Mouse (Mus musculus): Measurements from ENCODE around the gene Ccdc92b. TPM values are rescaled to one million over a fixed set of nuclear protein-coding genes. Genes with fewer than 3 reads are reported as not detected.
A peak's percentile ranks its signal among the peaks of the same experiment; 100 is the strongest.
"Not testable (repeated sequence)": the region's sequence is repeated elsewhere in the genome, so short reads cannot be mapped to it uniquely, and the experiment has no call there.

Gene Ccdc92b
- polyA plus RNA-seq (2015; fragmentation: Nextera tagmentation; extraction: Ambion mirVana): 0.29 and 0.53 TPM in 2 replicates

DNA sequence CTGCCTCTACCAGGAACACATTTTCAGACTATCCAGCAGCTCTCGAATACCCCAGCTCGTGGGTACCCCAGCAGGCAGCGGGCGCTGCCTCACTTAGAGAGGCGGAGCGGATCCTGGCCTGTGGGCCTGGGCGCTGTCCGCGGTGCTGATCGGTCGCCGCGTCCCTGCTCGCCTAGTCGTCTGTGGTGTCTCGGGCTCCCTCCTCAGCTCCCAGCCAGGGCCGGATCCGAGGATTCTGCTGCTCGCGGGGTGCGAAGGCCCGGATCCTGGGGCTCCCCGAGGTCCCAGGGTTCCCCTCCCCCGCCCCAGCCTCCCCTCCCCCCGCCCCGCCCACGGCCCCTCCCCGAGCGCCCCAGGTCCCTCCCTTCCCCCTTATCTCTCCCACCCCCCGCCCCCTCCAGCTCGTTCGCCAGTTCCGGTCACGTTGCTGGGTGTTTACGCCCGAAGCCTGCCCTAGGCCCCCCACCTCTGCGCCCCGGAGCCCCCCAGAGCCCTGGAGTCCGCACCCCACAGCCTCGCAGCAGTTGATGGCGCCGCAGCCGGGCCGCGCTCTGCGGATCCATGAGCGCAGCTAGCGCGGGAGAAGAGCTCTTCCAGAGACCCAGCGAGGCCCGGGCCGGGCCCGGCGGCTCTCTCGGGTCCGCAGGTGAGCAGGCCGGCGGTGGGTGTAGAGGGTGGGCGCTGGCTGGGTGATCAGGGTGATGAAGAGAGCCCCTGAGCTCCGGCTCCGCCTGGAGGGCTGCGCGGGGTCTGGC is at the start of gene Ccdc92b:
Ccdc92b (plus strand) TSS at position 405 of the 755 bp plus-strand sequence.
- no peaks in the 10 kb centered on the region for H3K36me3 ChIP-seq (ENCODE audit: control insufficient read depth, insufficient read depth, low read length)
- peak within 1 kb of the TSS; percentile 33 for H3K4me3 ChIP-seq (ENCODE audit: low read length)

DNA sequence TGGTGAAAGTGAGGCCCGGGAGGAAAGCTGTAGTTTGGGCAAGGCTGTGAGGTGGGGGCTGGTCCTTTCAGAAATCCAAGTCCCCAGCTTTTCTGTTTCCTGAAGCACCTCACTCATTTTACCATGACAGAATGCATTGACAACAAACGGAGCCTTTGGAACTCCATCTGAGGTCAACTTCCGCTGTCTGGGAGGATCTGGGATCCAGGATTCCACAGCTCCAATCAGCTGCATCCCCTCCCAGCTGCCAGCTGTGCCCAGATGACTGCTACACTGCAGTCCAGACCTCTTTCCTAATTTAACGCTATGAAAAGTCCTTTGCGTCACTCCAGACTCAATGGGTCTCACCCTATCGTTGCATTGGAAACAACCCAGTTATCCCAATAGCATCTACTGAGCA is 49.7 kb upstream of the Ccdc92b start:
- Histone ChIP-seq H3K9me3 (ENCODE audit: control insufficient read depth, low read length) (no peaks in the 10 kb centered on the region), H3K27me3 (replicated peaks; ENCODE audit: control insufficient read depth, insufficient read depth, low read length) (no peaks in the 10 kb centered on the region), H3K9ac (ENCODE audit: low read depth, low read length) (no peak overlapping the region), H3K36me3 (ENCODE audit: control insufficient read depth, insufficient read depth, low read length) (no peaks in the 10 kb centered on the region), H3K4me1 (ENCODE audit: control insufficient read depth, insufficient read depth, low read length) (peaks cover 6% of the 10 kb centered on the region), H3K27ac (ENCODE audit: low read length) (no peak overlapping the region), H3K4me2 (ENCODE audit: low read depth, low read length) (no peak overlapping the region), H3K4me3 (ENCODE audit: low read length) (no peak overlapping the region)
- no peak for ATAC-seq
- WGBS: 76% methylated on average over 6 of the region's 6 CpGs

More for the DNA sequence above, at the start of gene Ccdc92b:
- Histone ChIP-seq H3K9ac (ENCODE audit: low read depth, low read length) (no peak within 1 kb of the TSS), H3K4me2 (ENCODE audit: low read depth, low read length) (peak within 1 kb of the TSS; percentile 58), H3K4me1 (ENCODE audit: control insufficient read depth, insufficient read depth, low read length) (peaks cover 13% of the 10 kb centered on the region; the same call in 1 of the 2 replicates), H3K9me3 (ENCODE audit: control insufficient read depth, low read length) (no peaks in the 10 kb centered on the region), H3K27ac (ENCODE audit: low read length) (no peak within 1 kb of the TSS), H3K27me3 (replicated peaks; ENCODE audit: control insufficient read depth, insufficient read depth, low read length) (peaks cover 18% of the 10 kb centered on the region)
- ATAC-seq: peak; percentile 82
- 1% methylated on average over 55 of the region's 63 CpGs for WGBS

DNA sequence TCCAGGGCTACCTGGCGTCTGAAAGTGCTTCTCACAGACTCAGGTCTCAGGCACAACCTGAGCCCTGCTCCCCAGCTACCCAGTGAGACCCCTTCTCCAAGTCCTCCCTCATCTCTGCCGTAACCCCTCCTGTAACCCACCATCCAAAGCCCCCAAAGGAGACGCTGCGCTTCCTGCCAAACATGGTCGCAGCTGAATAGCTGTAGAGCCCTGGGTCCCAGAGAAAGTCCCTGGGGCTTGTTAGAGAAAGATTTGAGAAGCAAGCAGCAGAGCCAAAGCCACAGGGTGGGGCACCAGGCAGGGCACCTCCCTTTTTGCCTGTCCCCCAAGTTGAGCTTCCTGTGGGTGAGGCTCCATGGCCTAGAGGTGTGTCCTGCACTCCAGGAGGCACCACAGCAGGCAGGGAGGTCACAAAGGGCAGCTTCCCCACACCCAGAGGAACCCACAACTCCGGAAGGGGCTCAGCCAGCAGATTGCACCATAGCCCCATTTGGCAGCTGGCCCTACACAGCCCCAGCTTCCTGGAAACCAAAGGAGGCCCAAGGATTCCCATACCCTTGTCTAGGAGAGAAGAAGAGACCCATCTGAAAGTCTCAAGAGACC is 46.8 kb upstream of the Ccdc92b start:
- H3K9ac ChIP-seq (ENCODE audit: low read depth, low read length): no peak overlapping the region
- WGBS: 75% methylated on average over 6 of the region's 6 CpGs
- H3K4me3 ChIP-seq (ENCODE audit: low read length): no peak overlapping the region
- H3K36me3 ChIP-seq (ENCODE audit: control insufficient read depth, insufficient read depth, low read length): no peaks in the 10 kb centered on the region
- H3K4me2 ChIP-seq (ENCODE audit: low read depth, low read length): no peak overlapping the region
- H3K27me3 ChIP-seq (replicated peaks; ENCODE audit: control insufficient read depth, insufficient read depth, low read length): no peaks in the 10 kb centered on the region
- no peaks in the 10 kb centered on the region for H3K9me3 ChIP-seq (ENCODE audit: control insufficient read depth, low read length)
- H3K27ac ChIP-seq (ENCODE audit: low read length): no peak overlapping the region
- H3K4me1 ChIP-seq (ENCODE audit: control insufficient read depth, insufficient read depth, low read length): peaks cover 6% of the 10 kb centered on the region
- peak; percentile 80 for ATAC-seq

DNA sequence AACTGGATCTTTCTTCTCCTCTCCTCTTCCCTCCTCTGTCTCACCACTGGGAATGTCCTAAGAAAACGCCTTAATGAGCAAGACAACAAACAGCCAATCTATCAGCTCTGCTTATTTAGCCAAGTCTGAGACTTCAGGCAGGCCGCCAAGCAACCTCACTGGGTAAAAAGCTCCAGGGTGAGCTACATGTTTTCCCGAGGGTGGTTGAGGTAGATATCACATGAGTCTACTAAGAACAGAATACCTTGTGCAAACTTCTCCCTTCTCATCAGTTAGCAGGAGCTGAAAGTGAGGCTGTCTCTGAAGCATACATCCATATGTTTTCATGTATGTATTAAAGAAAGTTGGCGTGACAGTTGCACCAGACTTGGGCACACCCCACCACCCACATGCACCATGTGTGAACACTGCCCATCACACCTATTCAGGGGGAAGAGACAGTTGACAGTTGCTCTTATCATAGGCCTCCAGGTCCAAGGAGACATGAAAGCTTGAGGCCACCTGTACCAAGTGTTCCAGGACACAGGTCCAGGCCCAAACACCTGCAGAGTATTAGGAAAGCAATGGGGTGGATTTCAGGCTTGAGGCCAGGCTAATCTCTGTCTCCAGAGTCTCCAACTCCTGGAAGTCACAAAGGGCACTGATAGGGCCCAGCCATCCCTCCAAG is 44.5 kb upstream of the Ccdc92b start:
- peaks cover 6% of the 10 kb centered on the region for H3K4me1 ChIP-seq (ENCODE audit: control insufficient read depth, insufficient read depth, low read length)
- ATAC-seq: no peak

DNA sequence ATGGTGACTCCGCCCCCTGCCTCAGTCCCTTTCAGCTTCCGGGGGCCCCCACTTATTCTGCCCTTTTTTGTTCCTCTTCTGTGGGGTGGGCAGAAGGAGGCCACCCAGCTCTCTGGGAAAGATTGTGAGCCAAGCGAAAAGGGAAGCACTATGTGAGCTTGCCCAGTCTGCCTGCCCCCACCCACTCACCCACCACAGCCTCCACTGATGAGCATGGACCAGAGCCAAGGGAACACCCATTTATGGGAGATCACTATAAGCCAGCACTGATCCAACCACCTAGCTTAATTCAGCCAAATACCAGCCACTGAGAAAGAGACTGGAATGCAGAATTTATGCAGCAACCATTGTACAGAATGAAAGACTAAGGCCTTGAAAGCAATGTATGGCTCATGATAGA is 43.5 kb upstream of the Ccdc92b start:
- H3K9me3 ChIP-seq (ENCODE audit: control insufficient read depth, low read length): no peaks in the 10 kb centered on the region
- H3K4me3 ChIP-seq (ENCODE audit: low read length): no peak overlapping the region
- H3K36me3 ChIP-seq (ENCODE audit: control insufficient read depth, insufficient read depth, low read length): no peaks in the 10 kb centered on the region
- ATAC-seq: no peak
- WGBS: 84% methylated on average over 3 of the region's 3 CpGs
- no peak overlapping the region for H3K9ac ChIP-seq (ENCODE audit: low read depth, low read length)
- H3K27me3 ChIP-seq (replicated peaks; ENCODE audit: control insufficient read depth, insufficient read depth, low read length): no peaks in the 10 kb centered on the region
- no peak overlapping the region for H3K4me2 ChIP-seq (ENCODE audit: low read depth, low read length)
- peaks cover 6% of the 10 kb centered on the region for H3K4me1 ChIP-seq (ENCODE audit: control insufficient read depth, insufficient read depth, low read length)
- H3K27ac ChIP-seq (ENCODE audit: low read length): no peak overlapping the region

More for the DNA sequence above, 44.5 kb upstream of the Ccdc92b start:
- no peak overlapping the region for H3K9ac ChIP-seq (ENCODE audit: low read depth, low read length)
- WGBS: 67% methylated on average over 4 of the region's 4 CpGs
- H3K27ac ChIP-seq (ENCODE audit: low read length): no peak overlapping the region
- H3K36me3 ChIP-seq (ENCODE audit: control insufficient read depth, insufficient read depth, low read length): no peaks in the 10 kb centered on the region
- H3K4me2 ChIP-seq (ENCODE audit: low read depth, low read length): no peak overlapping the region
- H3K4me3 ChIP-seq (ENCODE audit: low read length): no peak overlapping the region
- H3K9me3 ChIP-seq (ENCODE audit: control insufficient read depth, low read length): no peaks in the 10 kb centered on the region
- H3K27me3 ChIP-seq (replicated peaks; ENCODE audit: control insufficient read depth, insufficient read depth, low read length): no peaks in the 10 kb centered on the region

DNA sequence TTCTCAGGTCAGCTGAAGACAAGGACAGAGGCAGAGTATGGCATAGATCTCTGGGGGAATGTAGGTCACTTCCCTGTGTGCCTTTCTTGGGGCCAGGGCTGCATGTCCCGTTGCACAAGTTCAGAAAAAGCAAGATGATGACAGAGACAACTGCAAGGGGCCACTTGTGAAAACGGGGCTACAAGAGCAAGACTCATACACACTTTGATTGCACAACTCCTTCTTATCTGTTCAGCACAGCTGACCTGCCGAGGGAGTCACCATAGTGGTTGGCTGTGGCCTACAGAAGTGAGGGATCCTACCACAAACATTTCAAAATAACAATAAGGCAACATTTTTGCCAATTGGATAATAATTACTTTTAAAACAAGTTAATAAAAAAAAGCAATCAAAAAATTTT is 42.3 kb upstream of the Ccdc92b start:
- Histone ChIP-seq H3K27me3 (replicated peaks; ENCODE audit: control insufficient read depth, insufficient read depth, low read length) (no peaks in the 10 kb centered on the region), H3K4me3 (ENCODE audit: low read length) (no peak overlapping the region), H3K36me3 (ENCODE audit: control insufficient read depth, insufficient read depth, low read length) (no peaks in the 10 kb centered on the region), H3K4me2 (ENCODE audit: low read depth, low read length) (no peak overlapping the region), H3K9me3 (ENCODE audit: control insufficient read depth, low read length) (no peaks in the 10 kb centered on the region), H3K27ac (ENCODE audit: low read length) (no peak overlapping the region), H3K9ac (ENCODE audit: low read depth, low read length) (no peak overlapping the region), H3K4me1 (ENCODE audit: control insufficient read depth, insufficient read depth, low read length) (peaks cover 6% of the 10 kb centered on the region)
- WGBS: 49% methylated on average over 3 of the region's 3 CpGs
- peak; percentile 83 for ATAC-seq

DNA sequence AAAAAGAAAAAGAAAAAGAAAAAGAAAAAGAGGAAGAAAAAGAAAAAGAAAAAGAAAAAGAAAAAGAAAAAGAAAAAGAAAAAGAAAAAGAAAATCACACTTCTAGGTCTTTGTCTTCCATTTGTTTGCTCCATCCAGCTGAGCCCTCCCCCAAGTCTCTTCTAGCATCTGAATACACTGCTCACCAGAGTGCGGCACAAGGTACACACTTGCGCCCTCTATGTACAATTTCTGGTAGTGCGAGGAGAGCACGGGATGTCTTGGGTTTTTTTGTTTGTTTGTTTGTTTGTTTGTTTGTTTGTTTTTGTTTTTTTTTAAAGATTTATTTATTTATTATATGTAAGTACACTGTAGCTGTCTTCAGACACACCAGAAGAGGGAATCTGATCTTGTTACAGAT is 38.1 kb upstream of the Ccdc92b start:
- H3K4me3 ChIP-seq (ENCODE audit: low read length); H3K9me3 ChIP-seq (ENCODE audit: control insufficient read depth, low read length); H3K9ac ChIP-seq (ENCODE audit: low read depth, low read length); H3K36me3 ChIP-seq (ENCODE audit: control insufficient read depth, insufficient read depth, low read length); H3K27me3 ChIP-seq (replicated peaks; ENCODE audit: control insufficient read depth, insufficient read depth, low read length); H3K27ac ChIP-seq (ENCODE audit: low read length); H3K4me2 ChIP-seq (ENCODE audit: low read depth, low read length); ATAC-seq; H3K4me1 ChIP-seq (ENCODE audit: control insufficient read depth, insufficient read depth, low read length): not testable (repeated sequence)
- WGBS: 55% methylated on average over 4 of the region's 4 CpGs

DNA sequence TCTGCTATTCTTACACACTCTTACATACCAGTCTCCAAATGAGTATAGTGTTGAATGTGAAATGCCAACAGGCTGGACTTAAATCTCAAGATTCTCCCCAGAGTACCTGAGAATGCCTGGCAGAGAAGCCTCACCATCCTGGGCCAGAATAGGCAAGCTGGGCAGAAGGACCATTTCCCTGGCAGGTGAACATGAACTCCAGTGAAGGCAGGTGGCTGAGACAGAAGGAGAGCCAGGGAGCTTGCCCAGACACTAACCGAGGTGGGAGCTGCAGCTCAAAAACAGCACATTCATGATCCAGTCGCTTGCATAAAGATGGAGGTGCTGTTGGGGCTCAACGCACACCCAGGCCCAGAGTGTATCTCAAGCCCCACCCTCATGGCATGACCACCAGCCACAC is 36.9 kb upstream of the Ccdc92b start:
- no peaks in the 10 kb centered on the region for H3K4me1 ChIP-seq (ENCODE audit: control insufficient read depth, insufficient read depth, low read length)
- WGBS: 84% methylated on average over 3 of the region's 3 CpGs
- no peak overlapping the region for H3K27ac ChIP-seq (ENCODE audit: low read length)
- H3K9ac ChIP-seq (ENCODE audit: low read depth, low read length): no peak overlapping the region
- no peak overlapping the region for H3K4me3 ChIP-seq (ENCODE audit: low read length)
- H3K27me3 ChIP-seq (replicated peaks; ENCODE audit: control insufficient read depth, insufficient read depth, low read length): no peaks in the 10 kb centered on the region
- H3K4me2 ChIP-seq (ENCODE audit: low read depth, low read length): no peak overlapping the region
- ATAC-seq: no peak
- no peaks in the 10 kb centered on the region for H3K36me3 ChIP-seq (ENCODE audit: control insufficient read depth, insufficient read depth, low read length)
- H3K9me3 ChIP-seq (ENCODE audit: control insufficient read depth, low read length): no peaks in the 10 kb centered on the region

DNA sequence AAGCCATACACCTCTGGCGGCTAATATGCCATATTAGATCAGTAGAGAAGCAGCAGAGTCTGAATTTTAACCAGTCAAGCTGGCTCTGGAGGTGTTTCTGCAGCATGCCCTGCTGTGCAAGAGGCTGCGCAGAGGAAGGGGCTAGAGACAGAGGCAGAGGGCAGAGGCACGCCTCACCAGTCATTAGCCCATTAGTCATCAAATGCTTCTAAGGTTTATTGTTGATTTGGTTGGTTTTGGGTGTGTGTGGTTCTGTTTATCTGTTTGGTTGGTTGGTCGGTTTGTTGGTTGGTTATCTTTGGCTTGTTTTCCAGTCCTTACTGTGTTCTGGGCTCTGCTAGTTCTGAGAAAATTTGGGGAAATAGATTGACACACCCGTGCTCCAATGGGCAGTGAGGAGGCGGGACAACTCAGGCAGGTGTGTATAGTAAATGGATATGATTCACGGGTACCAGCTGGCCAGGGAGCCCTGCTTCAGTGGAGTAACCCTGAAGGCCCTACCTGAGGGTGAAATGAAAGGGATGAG is 35.5 kb upstream of the Ccdc92b start:
- no peak for ATAC-seq
- Histone ChIP-seq H3K4me3 (ENCODE audit: low read length) (no peak overlapping the region), H3K27ac (ENCODE audit: low read length) (no peak overlapping the region), H3K9me3 (ENCODE audit: control insufficient read depth, low read length) (no peaks in the 10 kb centered on the region), H3K27me3 (replicated peaks; ENCODE audit: control insufficient read depth, insufficient read depth, low read length) (peaks cover 8% of the 10 kb centered on the region), H3K9ac (ENCODE audit: low read depth, low read length) (no peak overlapping the region), H3K4me1 (ENCODE audit: control insufficient read depth, insufficient read depth, low read length) (no peaks in the 10 kb centered on the region), H3K4me2 (ENCODE audit: low read depth, low read length) (no peak overlapping the region), H3K36me3 (ENCODE audit: control insufficient read depth, insufficient read depth, low read length) (no peaks in the 10 kb centered on the region)
- WGBS: 67% methylated on average over 7 of the region's 7 CpGs
